Mouse (Mus musculus) heart, adult 2 months (tissue): ENCODE data around the gene Fzr1. TPM values are rescaled to one million over a fixed set of nuclear protein-coding genes. Genes with fewer than 3 reads are reported as not detected.

ENCODE experiments used
- DNase-seq, 2 experiments: peaks; one replicate each; pipeline ENCODE4 v3.0.0; 2021
- H3K27ac ChIP-seq: fragments of 200-600 bp; 2 replicates; pipeline ENCODE4 v1.8.1; 2022
- H3K27me3 ChIP-seq: fragments of 200-500 bp; 2 replicates; pipeline ENCODE4 v1.6.1; 2012; ENCODE audit warnings: mild to moderate bottlenecking, low read length, inconsistent platforms, mixed read lengths; ENCODE audit not compliant: control insufficient read depth, insufficient read depth
- H3K36me3 ChIP-seq: fragments of 200-500 bp; 2 replicates; pipeline ENCODE4 v1.6.1; 2012; ENCODE audit warnings: low read length, inconsistent platforms; ENCODE audit not compliant: control insufficient read depth, insufficient read depth
- H3K4me1 ChIP-seq: fragments of 200-500 bp; 2 replicates; pipeline ENCODE4 v1.6.1; 2011; ENCODE audit warnings: low read length; ENCODE audit not compliant: control insufficient read depth, insufficient read depth
- H3K4me3 ChIP-seq: fragments of 200-600 bp; 2 replicates; pipeline ENCODE4 v1.8.1; 2022
- H3K79me2 ChIP-seq: fragments of 200-500 bp; replicated peaks from 2 replicates; pipeline ENCODE4 v1.6.1; 2012; ENCODE audit warnings: mild to moderate bottlenecking, inconsistent platforms, low read length, moderate library complexity, mixed read lengths; ENCODE audit not compliant: control insufficient read depth, insufficient read depth
- H3K9ac ChIP-seq: fragments of 200-500 bp; 2 replicates; pipeline ENCODE4 v1.6.1; 2012; ENCODE audit warnings: low read depth, mild to moderate bottlenecking, control low read depth, inconsistent platforms, low read length, mixed read lengths
- CTCF ChIP-seq: fragments of 200-600 bp; IDR thresholded peaks from 2 replicates; pipeline ENCODE4 v1.8.1; 2022; ENCODE audit warnings: antibody characterized with exemption, mild to moderate bottlenecking, moderate library complexity
- EP300 ChIP-seq: fragments of 200-500 bp; IDR thresholded peaks from 2 replicates; pipeline ENCODE4 v1.6.1; 2011; ENCODE audit warnings: low read depth, low read length, control low read depth; ENCODE audit not compliant: insufficient read depth
- POLR2A ChIP-seq: fragments of 200-500 bp; IDR thresholded peaks from 2 replicates; pipeline ENCODE4 v1.6.1; 2011; ENCODE audit warnings: mild to moderate bottlenecking, low read depth, low read length, control low read depth; ENCODE audit not compliant: insufficient read depth
- WGBS: fragments of 180-500 bp; shearing (Covaris S2); methylation state at CpG from one replicate; pipeline ENCODE4 v1.1.7; 2018; 5-methylcytosine and 5-hydroxymethylcytosine counted together
- intact Hi-C: fragments of 180-260 bp; cut with DNase I; formaldehyde crosslinking; loops from one replicate; pipeline ENCODE4 v1.15.1; 2025
- polyA plus RNA-seq: library from polyadenylated mRNA; depleted of rRNA; stranded (reverse); fragments of >200 nt; gene quantifications from 2 replicates; pipeline ENCODE4 v1.2.3, GENCODE M21; 2012
- total RNA-seq, 2 experiments: library from RNA; stranded (reverse); gene quantifications; 2 replicates each; pipeline ENCODE4 v1.2.3; 2021

The Fzr1 gene
- total and polyA plus RNA-seq, 3 experiments = 29.9 to 49.3 (median 31.5) TPM

DNA sequence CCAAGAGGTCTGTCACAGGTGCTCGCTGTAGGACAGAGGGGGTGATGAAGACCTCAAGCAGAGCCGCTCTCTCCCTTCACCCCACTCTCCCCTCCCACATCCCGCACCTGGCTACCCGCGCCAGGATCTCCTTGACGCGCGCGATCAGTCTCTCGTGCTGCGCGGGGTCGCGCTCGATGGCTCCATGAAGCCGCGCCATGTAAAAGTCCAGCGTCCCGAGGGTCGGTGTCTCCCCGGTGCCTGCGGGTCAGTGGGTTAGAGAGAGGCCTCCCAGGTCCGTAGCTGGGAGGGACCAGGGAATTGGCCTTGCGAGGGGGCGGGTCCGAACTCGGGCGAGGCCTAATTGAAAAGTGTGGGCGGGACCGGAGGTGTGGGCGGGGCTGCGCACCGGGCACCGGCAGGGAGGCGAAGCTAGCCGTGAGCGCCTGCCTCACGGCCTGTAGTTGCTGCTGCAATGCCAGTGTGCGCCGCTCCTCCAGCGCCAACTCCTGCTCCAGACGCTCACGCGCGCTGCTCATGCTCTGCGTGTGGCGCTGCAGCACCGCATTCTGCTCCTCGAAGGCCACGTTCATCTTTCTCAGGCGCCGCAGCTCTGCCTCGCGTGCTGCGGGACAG, 31.8 kb downstream of the Fzr1 start:
- no peak overlapping the region for H3K4me3 ChIP-seq
- intact Hi-C loops = no loop called here
- DNase-seq = peak in 1 of 2 experiments; percentile 50
- H3K9ac ChIP-seq = no peak overlapping the region
- 0 out of 2 replicates have a peak, but pooled peaks cover 2% of the 10 kb centered on the region for H3K27me3 ChIP-seq
- no peak overlapping the region for H3K27ac ChIP-seq
- no peak for TF ChIP-seq POLR2A
- no peak for TF ChIP-seq EP300
- TF ChIP-seq CTCF = no peak
- no peaks in the 10 kb centered on the region for H3K36me3 ChIP-seq
- 59% methylated on average over 55 of the region's 55 CpGs for WGBS
- H3K4me1 ChIP-seq = peaks cover 9% of the 10 kb centered on the region
- H3K79me2 ChIP-seq = no peaks in the 10 kb centered on the region; the same call in 1 of the 2 replicates

DNA sequence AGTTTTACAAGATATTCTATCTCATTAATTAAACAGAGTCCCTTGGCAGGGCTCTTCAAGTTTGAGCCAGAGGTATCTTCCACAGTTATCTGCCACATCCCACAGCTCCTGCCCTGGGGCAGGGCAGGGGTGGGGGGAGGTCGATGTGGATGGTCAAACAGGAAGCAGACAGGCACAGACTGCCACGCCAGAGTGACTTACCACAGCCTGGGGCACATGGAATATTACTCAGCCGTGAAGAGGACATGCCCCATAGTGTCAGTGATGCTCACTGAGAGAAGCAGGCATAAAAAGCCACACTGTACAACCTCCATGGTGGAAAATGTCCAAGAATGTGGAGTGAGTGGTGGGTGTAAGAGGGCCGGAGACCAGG, 33.2 kb downstream of the Fzr1 start:
- no peak for DNase-seq
- 76% methylated on average over 4 of the region's 4 CpGs for WGBS
- no peak for TF ChIP-seq POLR2A
- no peak for TF ChIP-seq EP300
- TF ChIP-seq CTCF = no peak
- Histone ChIP-seq H3K4me1 (peaks cover 9% of the 10 kb centered on the region), H3K27ac (no peak overlapping the region), H3K9ac (no peak overlapping the region), H3K27me3 (0 out of 2 replicates have a peak, but pooled peaks cover 2% of the 10 kb centered on the region), H3K36me3 (no peaks in the 10 kb centered on the region), H3K79me2 (no peaks in the 10 kb centered on the region; the same call in 1 of the 2 replicates), H3K4me3 (no peak overlapping the region)
- intact Hi-C loops = no loop called here

DNA sequence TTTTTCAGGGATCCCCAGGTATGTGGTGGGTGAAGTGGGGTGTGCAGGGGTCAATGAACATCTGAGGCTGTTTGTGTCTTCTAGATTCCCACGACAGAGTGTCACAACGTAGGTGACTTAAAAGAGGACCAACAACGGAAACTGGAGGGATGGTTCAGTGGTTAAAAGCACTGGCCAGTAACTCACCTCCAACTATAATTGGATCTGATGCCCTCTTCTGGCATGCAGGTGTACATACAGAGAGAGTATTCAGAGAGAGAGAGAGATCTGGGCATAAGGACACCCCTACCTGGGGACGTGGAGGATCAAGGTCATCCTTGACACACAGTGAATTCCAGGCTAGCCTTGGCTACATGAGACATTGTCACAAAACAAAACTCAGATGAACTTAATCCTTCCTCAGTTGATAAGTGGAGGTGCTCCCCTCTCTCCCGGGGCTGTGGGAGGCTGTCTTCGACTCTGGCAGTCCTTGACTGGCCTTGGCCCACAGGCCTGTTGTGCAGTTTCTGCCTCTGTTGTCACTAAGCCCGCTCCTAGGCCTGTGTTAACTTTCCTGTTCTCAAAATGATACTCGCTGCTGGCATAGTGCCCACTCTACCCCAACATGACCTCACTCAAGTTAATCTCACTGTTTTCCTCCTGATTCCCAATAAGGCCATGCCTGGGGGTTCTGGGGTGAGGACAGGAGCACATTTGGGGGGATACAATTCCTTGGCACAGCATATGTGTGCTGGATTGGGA, 33.7 kb downstream of the Fzr1 start:
- 21% methylated on average over 8 of the region's 8 CpGs for WGBS
- H3K9ac ChIP-seq = no peak overlapping the region
- 0 out of 2 replicates have a peak, but pooled peaks cover 2% of the 10 kb centered on the region for H3K27me3 ChIP-seq
- no peak for DNase-seq
- H3K4me1 ChIP-seq = peaks cover 9% of the 10 kb centered on the region
- no peak overlapping the region; the same call in 1 of the 2 replicates for H3K27ac ChIP-seq
- H3K36me3 ChIP-seq = no peaks in the 10 kb centered on the region
- TF ChIP-seq POLR2A (no peak), CTCF (peak; percentile 71)
- intact Hi-C loops = no loop called here
- no peaks in the 10 kb centered on the region; the same call in 1 of the 2 replicates for H3K79me2 ChIP-seq
- no peak overlapping the region for H3K4me3 ChIP-seq

DNA sequence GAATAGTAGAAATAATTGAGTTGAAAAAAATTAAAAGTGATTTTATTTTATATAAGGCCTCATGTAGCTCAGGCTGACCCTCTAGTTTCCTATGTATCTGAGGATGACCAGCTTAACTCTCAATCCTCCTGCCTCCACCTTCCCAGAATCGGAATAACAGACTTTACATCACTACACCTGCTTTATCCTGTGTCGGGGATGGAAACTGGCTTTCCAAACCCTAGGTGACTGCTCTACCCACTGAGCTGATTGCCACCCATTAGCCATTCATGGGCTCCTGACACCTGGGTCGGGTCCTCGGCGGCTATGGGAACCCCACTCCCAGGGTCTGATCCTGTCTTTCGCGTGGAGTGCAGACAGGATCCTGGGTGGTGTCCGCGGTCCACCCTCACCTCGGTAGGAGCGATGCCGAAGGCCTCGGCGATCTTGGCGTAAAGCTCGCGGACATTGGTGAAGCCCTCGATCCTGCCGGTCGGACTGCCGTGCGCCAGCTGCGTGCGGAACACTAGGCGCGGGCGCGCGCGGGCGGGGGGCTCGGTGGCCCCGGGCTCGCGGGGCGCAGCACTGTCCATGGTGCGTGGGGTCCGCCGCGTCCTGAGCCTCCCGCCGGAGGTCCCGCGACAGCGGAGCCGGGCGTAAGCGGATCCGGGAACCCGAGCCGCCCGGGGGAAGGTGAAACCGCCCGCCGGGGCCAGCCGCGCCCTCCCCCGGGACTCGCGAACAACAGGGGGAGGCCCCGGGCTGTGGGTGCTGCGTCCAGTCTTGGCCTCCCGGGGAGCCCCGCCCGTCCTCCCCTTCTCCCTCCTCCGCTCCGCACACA, 35.4 kb downstream of the Fzr1 start, which contains the start of gene Gipc3:
Gene Gipc3, minus strand, starts transcription at position 581 of the 820 bp plus-strand sequence.
- TF ChIP-seq POLR2A (no peak), CTCF (no peak), EP300 (no peak)
- no peaks in the 10 kb centered on the region for H3K36me3 ChIP-seq
- 0 out of 2 replicates have a peak, but pooled peaks cover 2% of the 10 kb centered on the region for H3K27me3 ChIP-seq
- peak within 1 kb of the TSS; percentile 91 for H3K9ac ChIP-seq
- peak within 1 kb of the TSS; percentile 61 for H3K4me3 ChIP-seq
- WGBS = 5% methylated on average over 66 of the region's 67 CpGs
- peaks cover 7% of the 10 kb centered on the region for H3K4me1 ChIP-seq
- peak; percentile 69 to 70 for DNase-seq
- no peaks in the 10 kb centered on the region; the same call in 1 of the 2 replicates for H3K79me2 ChIP-seq
- H3K27ac ChIP-seq = peak within 1 kb of the TSS; percentile 71
- intact Hi-C loops = loop anchor here (2.0 kb wide), 1 partner anchor 54 kb away; no protein-coding TSS in a partner anchor

DNA sequence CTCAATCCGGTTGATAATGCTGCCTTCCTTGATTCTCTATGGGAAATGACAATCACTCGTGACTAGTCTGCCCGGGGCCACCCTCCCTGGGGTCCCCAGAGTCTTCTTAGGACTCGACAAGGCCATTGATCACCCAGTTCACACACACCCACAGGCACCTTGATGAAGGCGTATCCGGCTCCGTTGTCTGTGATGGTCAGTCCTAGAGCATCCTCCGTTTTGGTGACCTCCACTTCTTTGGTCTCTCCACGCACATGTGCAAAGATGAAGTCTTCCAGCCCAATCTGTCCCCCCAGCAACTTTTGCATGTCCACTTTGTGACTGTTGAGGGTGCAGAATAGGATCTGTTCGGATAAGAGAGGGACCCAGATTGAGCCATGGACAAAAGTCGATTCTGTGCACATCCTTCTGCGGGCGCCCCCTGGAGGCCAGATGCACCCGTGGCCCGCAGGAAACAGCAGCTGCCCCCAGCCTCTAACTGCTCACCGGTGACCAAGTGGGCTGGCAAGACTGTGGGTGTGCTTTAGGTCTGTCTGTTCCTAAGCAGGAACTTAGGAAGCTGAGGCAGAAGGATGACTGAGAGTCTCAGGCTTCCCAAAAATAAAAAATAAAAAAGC, 36.9 kb downstream of the Fzr1 start:
- TF ChIP-seq CTCF (peak; percentile 97), POLR2A (no peak), EP300 (0 out of 2 replicates have a peak, but pooled peaks have one; percentile 18)
- Histone ChIP-seq H3K27ac (peak overlapping the region; percentile 11; the same call in 1 of the 2 replicates), H3K4me3 (no peak overlapping the region; the same call in 1 of the 2 replicates), H3K79me2 (no peaks in the 10 kb centered on the region; the same call in 1 of the 2 replicates), H3K4me1 (peaks cover 7% of the 10 kb centered on the region), H3K36me3 (no peaks in the 10 kb centered on the region), H3K27me3 (0 out of 2 replicates have a peak, but pooled peaks cover 2% of the 10 kb centered on the region), H3K9ac (no peak overlapping the region)
- intact Hi-C loops = loop anchor here (1.0 kb wide), 1 partner anchor 21 kb away; no protein-coding TSS in a partner anchor
- WGBS = 35% methylated on average over 16 of the region's 16 CpGs
- peak; percentile 73 to 85 for DNase-seq
